Mouse (Mus musculus) layer of hippocampus, postnatal 10 days (tissue): ENCODE measurements around the gene Irgc1. TPM values are rescaled to one million over a fixed set of nuclear protein-coding genes. Genes with fewer than 3 reads are reported as not detected.

ENCODE experiments used
- DNase-seq, 2 experiments: peaks; one replicate each; pipeline ENCODE4 v3.0.0; 2021; ENCODE audit warnings: low spot score in 2 of 2
- total RNA-seq, 2 experiments: library from RNA; stranded (reverse); gene quantifications; 2 replicates each; pipeline ENCODE4 v1.2.3; 2021

Gene Irgc1
- total RNA-seq, 2 experiments from 2014 or later = not detected

DNA sequence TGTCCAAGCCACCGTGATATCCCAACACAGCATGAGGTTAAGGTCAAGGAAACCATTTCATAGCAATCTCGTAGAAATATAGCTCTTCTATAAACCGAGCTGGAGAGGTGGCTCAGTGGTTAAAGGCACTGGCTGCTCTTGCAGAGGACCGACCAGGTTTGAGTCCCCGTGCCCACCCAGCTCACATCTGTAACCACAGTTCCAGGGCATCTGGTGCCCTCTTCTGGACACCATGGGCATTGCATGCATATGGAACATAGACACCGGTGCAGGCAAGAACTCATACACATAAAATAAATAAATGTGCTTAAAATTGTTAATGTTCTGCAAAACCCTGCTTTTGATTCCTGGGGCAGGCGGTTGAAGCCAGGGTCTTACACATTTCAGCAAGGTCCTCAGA is 20.8 kb upstream of the Irgc1 start:
- peak in 1 of 2 experiments; percentile 43 for DNase-seq

GRCm38 (mm10) chr7:24472442-24472841 is 20.3 kb upstream of the Irgc1 start:
- DNase-seq = no peak

- DNase-seq = no peak
Observed at GRCm38 (mm10) chr7:24470356-24470755, 18.3 kb upstream of the Irgc1 start.

DNA sequence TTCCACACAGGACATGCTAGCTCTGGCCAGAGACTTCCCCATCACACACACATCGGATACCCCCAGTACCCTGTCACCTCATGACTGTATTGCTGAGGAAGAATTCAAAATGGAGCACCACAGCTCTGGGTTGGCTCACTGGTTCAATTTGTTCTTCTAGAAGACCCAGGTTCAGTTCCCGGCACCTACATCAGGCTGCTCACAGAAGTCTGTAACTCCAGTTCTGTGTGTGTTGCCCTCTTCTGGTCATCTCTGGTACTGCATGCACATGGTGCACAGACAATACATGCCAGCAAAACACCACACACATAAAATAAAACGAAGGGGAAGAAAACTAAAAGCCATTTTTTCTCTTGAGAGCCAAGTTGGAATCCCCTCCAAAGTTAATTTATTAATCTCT is 17.0 kb upstream of the Irgc1 start:
- no peak for DNase-seq

DNA sequence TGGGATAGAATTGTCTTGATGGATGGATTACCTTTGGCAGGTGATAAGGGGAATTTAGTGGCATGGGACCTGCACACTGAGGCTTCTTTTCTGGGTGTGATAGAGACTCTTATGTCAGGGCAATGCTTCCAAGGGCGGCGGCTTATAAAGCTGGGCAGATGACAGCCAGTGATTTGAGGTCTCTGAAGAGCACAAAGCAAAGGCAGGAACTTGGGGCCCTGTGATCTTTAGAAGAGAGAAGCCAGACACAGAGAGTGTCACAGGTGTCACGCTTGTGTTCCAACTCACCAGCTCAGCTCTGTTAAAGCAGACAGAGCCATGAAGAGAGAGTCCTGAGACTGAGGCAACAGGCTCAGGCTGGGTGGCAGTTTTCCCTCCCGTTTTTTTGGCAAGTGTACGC is 15.8 kb upstream of the Irgc1 start:
- DNase-seq = no peak

DNA sequence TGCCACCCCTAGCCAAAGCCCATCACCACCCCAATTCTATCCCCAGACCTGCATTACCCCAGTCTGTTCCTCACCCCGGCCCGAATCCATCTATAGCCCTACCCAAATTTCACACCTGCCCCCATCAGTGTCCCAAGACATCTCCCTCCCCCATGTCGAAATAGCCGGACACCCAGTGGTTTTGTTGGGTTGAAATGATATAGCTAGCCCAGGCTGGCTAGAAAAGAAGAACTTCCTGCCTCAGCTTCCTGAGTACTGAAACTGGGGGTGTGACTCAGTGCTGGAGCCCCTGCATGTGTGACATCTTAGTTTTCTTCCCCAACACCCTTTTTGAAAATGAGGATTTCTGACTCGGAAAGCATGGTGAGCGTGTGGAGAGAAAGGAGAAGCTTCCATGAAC is 14.7 kb upstream of the Irgc1 start:
- no peak for DNase-seq

- DNase-seq = no peak
Observed at GRCm38 (mm10) chr7:24462388-24463319, 10.6 kb upstream of the Irgc1 start, which contains the start of gene Plaur. Gene Plaur (plus strand): TSS chr7:24462484.

GRCm38 (mm10) chr7:24461376-24462051 is 9.4 kb upstream of the Irgc1 start:
- DNase-seq = no peak

- DNase-seq = no peak
Observed at GRCm38 (mm10) chr7:24459843-24460242, 7.7 kb upstream of the Irgc1 start.

GRCm38 (mm10) chr7:24459440-24459839 is 7.3 kb upstream of the Irgc1 start:
- DNase-seq = no peak

DNA sequence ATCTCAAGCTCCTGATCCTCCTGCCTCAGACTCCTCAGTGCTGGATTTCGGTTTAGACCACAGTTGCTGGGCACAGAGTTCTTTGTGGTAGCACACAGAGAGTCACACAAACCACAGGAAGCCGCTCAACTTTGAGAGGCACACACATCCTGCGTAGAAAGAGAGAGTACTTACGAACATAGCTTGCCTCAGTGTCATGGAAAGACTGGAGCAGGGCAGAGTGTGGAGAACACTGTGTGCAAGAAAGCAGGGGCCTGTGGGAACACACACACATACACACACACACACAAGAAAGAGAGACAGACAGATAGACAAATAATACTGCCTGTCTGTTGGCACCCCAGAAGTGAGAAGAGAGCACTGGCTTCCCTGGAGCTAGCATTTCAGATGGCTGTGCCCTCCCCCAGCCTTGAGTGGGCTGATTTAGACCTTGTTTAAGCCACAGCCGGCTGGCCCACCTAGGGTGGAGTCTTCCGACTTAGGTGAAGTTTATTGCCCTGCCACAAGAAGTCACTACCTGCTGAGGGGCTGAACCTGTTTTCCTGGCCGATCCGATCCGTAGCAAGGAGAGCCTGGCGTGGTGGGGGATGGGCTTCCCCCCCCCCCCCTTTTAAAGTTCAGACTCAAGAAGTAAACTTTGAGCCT is 5.8 kb upstream of the Irgc1 start:
- DNase-seq = no peak

DNA sequence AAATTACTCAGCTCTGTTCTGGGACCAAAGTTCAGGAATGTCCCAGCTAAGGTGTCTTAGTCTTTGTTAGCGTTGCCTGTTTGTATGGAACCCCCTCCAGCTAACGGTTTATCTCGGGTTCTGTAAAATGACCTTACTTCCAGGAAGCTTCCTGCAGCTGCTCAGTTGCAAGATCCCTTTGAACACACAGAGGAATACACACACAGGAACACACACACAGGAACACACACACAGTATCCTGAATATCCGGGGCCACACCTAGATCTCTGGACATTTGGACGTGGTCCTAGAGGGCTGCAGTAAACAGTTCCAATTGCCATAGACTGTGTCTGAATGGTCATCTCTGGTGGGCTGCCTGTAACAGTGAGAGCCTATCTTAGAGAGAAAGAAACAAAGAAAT is 3.6 kb upstream of the Irgc1 start:
- DNase-seq = no peak

DNA sequence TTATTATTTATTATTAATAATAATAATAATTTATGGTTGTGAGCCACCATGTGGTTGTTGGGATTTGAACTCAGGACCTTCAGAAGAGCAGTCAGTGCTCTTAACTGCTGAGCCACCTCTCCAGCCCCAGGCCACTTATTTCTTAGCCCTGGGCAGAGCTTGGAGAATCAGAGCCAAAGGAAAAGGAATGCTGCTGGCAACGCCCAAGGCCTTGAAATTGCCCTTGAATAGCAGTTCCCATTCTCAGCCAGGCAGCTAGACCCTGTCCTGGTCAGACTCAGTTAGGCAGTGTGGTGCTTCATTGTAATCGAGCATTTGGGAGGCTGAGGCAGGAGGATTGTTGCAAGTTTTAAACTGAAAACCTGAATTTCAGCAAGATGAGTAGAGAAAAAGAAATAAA is 2.1 kb upstream of the Irgc1 start:
- no peak for DNase-seq

DNA sequence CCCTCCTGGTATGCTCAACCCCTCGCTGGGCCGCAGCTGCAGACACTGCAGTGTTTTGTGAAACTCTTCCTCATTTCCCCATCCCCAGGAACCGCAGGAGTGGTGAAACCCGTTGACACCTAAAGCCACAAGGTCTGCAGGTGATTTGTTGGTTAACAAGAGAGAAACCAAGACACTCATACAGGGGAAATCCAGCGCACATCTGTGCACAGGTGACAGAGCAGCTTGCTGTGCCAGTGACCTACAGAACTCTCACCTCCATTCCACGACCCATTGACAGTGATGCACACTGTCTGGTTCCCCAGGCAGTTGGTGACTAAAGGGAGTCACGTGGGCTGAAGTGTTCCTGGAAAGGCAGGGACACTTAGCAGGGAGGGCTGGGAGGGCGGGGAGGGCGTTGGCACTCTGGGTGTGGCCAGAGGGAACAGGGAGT is 1.5 kb downstream of the Irgc1 start:
- no peak for DNase-seq

GRCm38 (mm10) chr7:24448782-24449517 is 3.1 kb downstream of the Irgc1 start:
- DNase-seq = no peak

DNA sequence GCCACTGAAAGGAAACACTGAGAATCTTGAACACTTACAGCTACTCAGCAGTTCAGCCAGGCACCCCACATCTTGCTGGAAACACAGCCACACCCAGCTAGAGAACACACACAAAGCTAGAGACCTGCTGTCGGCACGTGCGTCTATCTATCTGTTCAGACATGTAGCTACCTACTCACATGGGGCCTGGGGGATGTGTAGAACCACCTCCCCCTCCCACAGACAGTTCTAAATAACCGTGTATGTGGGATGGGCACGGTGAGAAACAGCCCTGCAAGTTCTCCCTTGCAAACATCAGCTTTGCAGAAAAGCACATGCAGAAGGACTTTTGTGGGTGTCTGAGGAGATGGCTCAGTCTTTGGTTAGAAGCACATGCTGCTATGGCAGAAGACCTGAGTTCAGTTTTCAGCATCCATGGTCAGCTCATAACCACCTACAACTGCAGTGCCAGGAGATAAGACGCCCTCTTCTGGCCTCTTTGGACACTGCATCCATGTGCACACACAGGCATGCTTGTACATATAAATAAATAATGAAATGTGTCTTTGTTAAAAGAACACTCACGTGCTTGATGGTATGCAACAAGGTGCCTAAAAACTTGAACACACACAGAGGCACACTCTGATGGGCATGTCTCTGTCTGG is 5.3 kb downstream of the Irgc1 start:
- no peak for DNase-seq

DNA sequence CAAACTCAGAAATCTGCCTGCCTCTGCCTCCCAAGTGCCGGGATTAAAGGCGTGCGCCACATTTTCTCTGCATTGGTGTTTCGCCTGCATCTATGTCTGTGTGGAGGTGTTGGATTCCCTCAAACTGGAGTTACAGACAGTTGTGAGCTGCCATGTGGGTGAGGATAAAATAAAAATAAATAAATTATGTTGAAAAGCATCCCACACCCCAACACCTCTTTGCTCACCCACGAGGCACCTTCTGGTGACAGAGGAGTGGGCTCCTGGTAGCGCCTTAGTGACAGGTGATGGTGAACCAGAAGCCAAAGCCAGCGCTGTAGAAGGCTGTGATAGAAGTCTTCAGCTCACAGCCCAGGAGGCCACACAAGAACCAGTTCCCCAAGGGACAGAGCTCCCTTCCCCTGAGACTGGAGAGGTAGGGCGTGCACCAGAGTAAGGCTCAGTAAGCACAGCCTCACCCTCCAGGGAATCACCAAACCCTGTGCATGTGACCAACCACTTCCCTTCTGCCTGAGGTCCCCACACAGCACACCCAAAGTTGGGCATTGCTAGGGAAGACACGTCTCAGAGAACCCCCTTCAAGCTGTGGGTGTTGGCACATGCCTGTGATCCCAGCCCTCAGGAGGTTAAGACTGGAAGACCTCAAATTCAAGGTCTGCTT is 6.7 kb downstream of the Irgc1 start:
- DNase-seq = no peak

GRCm38 (mm10) chr7:24442313-24442712 is 9.8 kb downstream of the Irgc1 start:
- DNase-seq = no peak

GRCm38 (mm10) chr7:24441785-24442184 is 10.3 kb downstream of the Irgc1 start:
- peak; percentile 50 to 57 for DNase-seq

GRCm38 (mm10) chr7:24439891-24440290 is 12.2 kb downstream of the Irgc1 start:
- DNase-seq = no peak
